ENCODE assay signal across 23 mouse cellular contexts in the genomic region with DNA sequence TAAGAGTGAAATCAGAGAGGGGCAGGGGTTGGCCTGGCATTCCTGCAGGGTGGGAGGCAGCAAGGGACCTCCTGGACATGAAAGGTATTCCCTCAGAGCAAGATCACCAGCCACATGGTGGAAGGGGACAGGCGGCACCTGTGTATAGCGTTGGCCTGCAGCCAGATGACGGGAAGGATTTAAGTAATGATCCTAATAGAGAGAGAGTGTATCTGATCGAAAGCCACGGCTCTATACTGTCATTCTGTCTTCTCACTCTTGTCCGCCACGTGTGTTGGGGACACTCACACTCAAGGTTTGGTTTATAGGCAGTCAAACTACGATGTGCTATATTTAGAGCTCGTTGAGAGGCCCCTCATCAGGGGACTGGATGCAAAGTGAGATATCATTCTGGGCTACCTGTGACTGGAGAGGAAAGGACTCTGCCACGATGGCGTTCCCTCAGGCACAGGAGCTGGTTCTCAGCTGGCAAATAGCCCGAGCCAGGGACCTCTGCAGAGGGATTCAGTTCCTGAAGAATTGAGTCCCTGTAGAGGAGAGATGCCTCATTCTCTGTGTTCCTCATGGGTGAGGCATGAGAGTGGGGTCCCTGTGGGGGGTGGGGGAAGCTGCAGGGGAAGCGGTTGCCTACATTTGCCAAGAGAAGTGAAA.
DNase-seq lines count a peak whose midpoint lies in the region; ATAC-seq and TF ChIP-seq lines count a peak whose summit lies in the region.
"Had no signal": no experiment of that assay in that cellular context is flagged by ENCODE, and none has a peak within 500 bp of the region (broad histone marks: within the 10 kb centered on the region; RNA-seq: fewer than 3 reads in every experiment).

No protein-coding gene starts in this region.

- no peak for TF ChIP-seq CTCF in kidney, adult 2 months (conservative IDR thresholded peaks at IDR 0.05; ENCODE audit: insufficient read depth, insufficient read length, low read depth, low read length)

- WGBS in kidney, adult 2 months, result 80% methylated on average over 13 of the region's 13 CpGs
- WGBS in limb, embryonic 13.5 days, result 63% methylated on average over 13 of the region's 13 CpGs

- peak; percentile 84 for DNase-seq in heart, adult 11 months
- no peak for DNase-seq in heart, adult 18-20 months
- DNase-seq in kidney, adult 18-20 months, result peak; percentile 2
- no peak for DNase-seq in kidney, adult 2 months
- peak; percentile 14 for DNase-seq in retina, postnatal 1 day
- no peak for DNase-seq in retina, embryonic 14.5 days (ENCODE audit: low spot score)
- DNase-seq in thymus, postnatal 10 days (ENCODE audit: low spot score in 2 of 2), result no peak
- DNase-seq: adrenal gland, postnatal 25 days; cerebellum, adult 11 months; forebrain, postnatal 0 days; gastrocnemius, postnatal 14 days; heart, postnatal 10 days; kidney, adult 9 months; kidney, postnatal 36 days; layer of hippocampus, postnatal 36 days; lung, postnatal 4 days; midbrain, embryonic 14.5 days; thymus, adult 18-20 months had no signal

- no peaks in the 10 kb centered on the region for H3K4me1 ChIP-seq in kidney, adult 2 months (ENCODE audit: control insufficient read depth, insufficient read depth, low read length)
- peaks cover 16% of the 10 kb centered on the region for H3K4me1 ChIP-seq in limb, embryonic 13.5 days
- H3K4me1 ChIP-seq: embryonic facial prominence, embryonic 12.5 days; hindbrain, embryonic 13.5 days; neural tube, embryonic 12.5 days had no signal

- no peak for TF ChIP-seq POLR2A in kidney, adult 2 months (IDR thresholded peaks at IDR 0.05; ENCODE audit: low read depth, low read length)

- no peak overlapping the region for H3K4me3 ChIP-seq in kidney, adult 2 months (ENCODE audit: insufficient read depth, low read depth, low read length)
- H3K4me3 ChIP-seq in limb, embryonic 13.5 days, result no peak overlapping the region
- H3K4me3 ChIP-seq: embryonic facial prominence, embryonic 12.5 days; hindbrain, embryonic 13.5 days; limb, embryonic 15.5 days; neural tube, embryonic 12.5 days had no signal

- no peak overlapping the region for H3K9ac ChIP-seq in limb, embryonic 13.5 days
- H3K9ac ChIP-seq: embryonic facial prominence, embryonic 12.5 days; forebrain, postnatal 0 days; hindbrain, embryonic 13.5 days; limb, embryonic 15.5 days; neural tube, embryonic 12.5 days had no signal

- no peaks in the 10 kb centered on the region for H3K36me3 ChIP-seq in kidney, adult 2 months (ENCODE audit: control insufficient read depth, insufficient read depth, low read length)
- H3K36me3 ChIP-seq in limb, embryonic 13.5 days, result no peaks in the 10 kb centered on the region
- H3K36me3 ChIP-seq: embryonic facial prominence, embryonic 12.5 days; hindbrain, embryonic 13.5 days; limb, embryonic 15.5 days; neural tube, embryonic 12.5 days had no signal

- no peak overlapping the region for H3K4me2 ChIP-seq in limb, embryonic 13.5 days (replicated peaks)
- H3K4me2 ChIP-seq: embryonic facial prominence, embryonic 12.5 days; hindbrain, embryonic 13.5 days; limb, embryonic 15.5 days; neural tube, embryonic 12.5 days had no signal

- H3K27ac ChIP-seq in kidney, adult 2 months (ENCODE audit: insufficient read depth, low read depth, low read length), result no peak overlapping the region
- H3K27ac ChIP-seq in limb, embryonic 13.5 days, result peak overlapping the region; percentile 58; the same call in 1 of the 2 replicates
- H3K27ac ChIP-seq: embryonic facial prominence, embryonic 12.5 days; hindbrain, embryonic 13.5 days; neural tube, embryonic 12.5 days had no signal

- ATAC-seq in limb, embryonic 13.5 days (ENCODE audit: low FRiP score, low read depth), result no peak
- ATAC-seq: forebrain, postnatal 0 days had no signal

- H3K9me3 ChIP-seq in limb, embryonic 13.5 days, result no peaks in the 10 kb centered on the region
- H3K9me3 ChIP-seq: hindbrain, embryonic 13.5 days; limb, embryonic 15.5 days; neural tube, embryonic 12.5 days had no signal

- H3K27me3 ChIP-seq in kidney, adult 2 months (replicated peaks; ENCODE audit: control insufficient read depth, insufficient read depth, low read length), result no peaks in the 10 kb centered on the region
- no peaks in the 10 kb centered on the region for H3K27me3 ChIP-seq in limb, embryonic 13.5 days
- H3K27me3 ChIP-seq: embryonic facial prominence, embryonic 12.5 days; hindbrain, embryonic 13.5 days; limb, embryonic 15.5 days; neural tube, embryonic 12.5 days had no signal

Comparison
In these comparisons a context has a peak if more than half of its experiments do, and no peak if none do; other contexts are left out.
1. DNase-seq: peak in heart, adult 11 months (single experiment), kidney, adult 18-20 months (single experiment) and retina, postnatal 1 day (single experiment); none in heart, adult 18-20 months (0 of 2), kidney, adult 2 months (single experiment), retina, embryonic 14.5 days (single experiment) and thymus, postnatal 10 days (0 of 2).